In genomic region chr13:81711546-81712371, GRCm38 (mm10) we compare ENCODE assay signal across 8 mouse cellular contexts. TPM values are rescaled to one million over a fixed set of nuclear protein-coding genes. Genes with fewer than 3 reads are reported as not detected.
DNase-seq lines count a peak whose midpoint lies in the region; ATAC-seq and TF ChIP-seq lines count a peak whose summit lies in the region.

No protein-coding gene starts in this region.

- peak overlapping the region; percentile 99 for H3K4me3 ChIP-seq in megakaryocyte, embryonic 14.5 days (replicated peaks)
- peak overlapping the region; percentile 84 for H3K4me3 ChIP-seq in forebrain, embryonic 12.5 days (replicated peaks)
- peak overlapping the region; percentile 72 for H3K4me3 ChIP-seq in hindbrain, embryonic 14.5 days (replicated peaks; ENCODE audit: low read length)
- H3K4me3 ChIP-seq in limb, embryonic 15.5 days, result peak overlapping the region; percentile 92
- peak overlapping the region; percentile 80 for H3K4me3 ChIP-seq in olfactory bulb, adult 2 months (ENCODE audit: insufficient read depth, low read depth, low read length)

- TF ChIP-seq POLR2A in olfactory bulb, adult 2 months (IDR thresholded peaks at IDR 0.05; ENCODE audit: insufficient read depth, low read depth, low read length), result no peak

- no peaks in the 10 kb centered on the region for H3K27me3 ChIP-seq in megakaryocyte, embryonic 14.5 days (replicated peaks)
- peaks cover 5% of the 10 kb centered on the region; the same call in 1 of the 2 replicates for H3K27me3 ChIP-seq in forebrain, embryonic 12.5 days
- H3K27me3 ChIP-seq in hindbrain, embryonic 14.5 days (ENCODE audit: control insufficient read depth, insufficient read depth, low read length), result no peaks in the 10 kb centered on the region
- no peaks in the 10 kb centered on the region for H3K27me3 ChIP-seq in limb, embryonic 15.5 days

- peak; percentile 35 to 61 for DNase-seq in adrenal gland, postnatal 36 days
- peak; percentile 47 for DNase-seq in hindbrain, embryonic 14.5 days (ENCODE audit: low spot score)
- DNase-seq in ovary, adult 18-20 months (ENCODE audit: low spot score), result no peak

- H3K9ac ChIP-seq in forebrain, embryonic 12.5 days, result peak overlapping the region; percentile 75
- H3K9ac ChIP-seq in hindbrain, embryonic 14.5 days, result peak overlapping the region; percentile 74
- peak overlapping the region; percentile 58 for H3K9ac ChIP-seq in limb, embryonic 15.5 days

- peak overlapping the region; percentile 98 for H3K4me2 ChIP-seq in forebrain, embryonic 12.5 days
- peak overlapping the region; percentile 88 for H3K4me2 ChIP-seq in hindbrain, embryonic 14.5 days (replicated peaks)
- H3K4me2 ChIP-seq in limb, embryonic 15.5 days, result peak overlapping the region; percentile 97

- no peak; the same call in none of the 2 replicates for ATAC-seq in megakaryocyte, adult 5-6 weeks (ENCODE audit: poor library complexity, severe bottlenecking)
- ATAC-seq in forebrain, embryonic 12.5 days (ENCODE audit: low FRiP score), result peak; percentile 60; the same call in 1 of the 2 replicates
- peak; percentile 42 for ATAC-seq in hindbrain, embryonic 14.5 days (ENCODE audit: low FRiP score)
- peak; percentile 7; the same call in 1 of the 2 replicates for ATAC-seq in limb, embryonic 15.5 days (ENCODE audit: insufficient number of reproducible peaks, low FRiP score, low TSS enrichment, low read depth)

- no peak for TF ChIP-seq CTCF in olfactory bulb, adult 2 months (IDR thresholded peaks at IDR 0.05; ENCODE audit: insufficient read depth, low read depth, low read length)

- WGBS in forebrain, embryonic 12.5 days, result under 1% methylated on average over 42 of the region's 42 CpGs
- WGBS in hindbrain, embryonic 14.5 days, result under 1% methylated on average over 42 of the region's 42 CpGs
- under 1% methylated on average over 42 of the region's 42 CpGs for WGBS in limb, embryonic 15.5 days
- WGBS in olfactory bulb, adult 2 months, result under 1% methylated on average over 42 of the region's 42 CpGs

- no peaks in the 10 kb centered on the region for H3K9me3 ChIP-seq in megakaryocyte, embryonic 14.5 days
- H3K9me3 ChIP-seq in forebrain, embryonic 12.5 days, result no peaks in the 10 kb centered on the region
- H3K9me3 ChIP-seq in hindbrain, embryonic 14.5 days (ENCODE audit: control insufficient read depth, low read length), result no peaks in the 10 kb centered on the region; the same call in 1 of the 2 replicates
- H3K9me3 ChIP-seq in limb, embryonic 15.5 days, result no peaks in the 10 kb centered on the region

- peaks cover 44% of the 10 kb centered on the region for H3K4me1 ChIP-seq in megakaryocyte, embryonic 14.5 days
- H3K4me1 ChIP-seq in forebrain, embryonic 12.5 days, result peaks cover 29% of the 10 kb centered on the region
- peaks cover 11% of the 10 kb centered on the region for H3K4me1 ChIP-seq in hindbrain, embryonic 14.5 days (replicated peaks; ENCODE audit: control insufficient read depth, insufficient read depth, low read length)
- H3K4me1 ChIP-seq in limb, embryonic 15.5 days, result peaks cover 13% of the 10 kb centered on the region
- H3K4me1 ChIP-seq in olfactory bulb, adult 2 months (ENCODE audit: control insufficient read depth, insufficient read depth, low read length), result peaks cover 4% of the 10 kb centered on the region

- peak overlapping the region; percentile 85 for H3K27ac ChIP-seq in forebrain, embryonic 12.5 days
- H3K27ac ChIP-seq in hindbrain, embryonic 14.5 days, result peak overlapping the region; percentile 87
- H3K27ac ChIP-seq in limb, embryonic 15.5 days, result peak overlapping the region; percentile 92
- peak overlapping the region; percentile 5; the same call in 1 of the 2 replicates for H3K27ac ChIP-seq in olfactory bulb, adult 2 months (ENCODE audit: insufficient read depth, low read depth, low read length)

- H3K36me3 ChIP-seq in megakaryocyte, embryonic 14.5 days (replicated peaks; ENCODE audit: low read length), result peaks cover 6% of the 10 kb centered on the region
- H3K36me3 ChIP-seq in forebrain, embryonic 12.5 days (replicated peaks), result no peaks in the 10 kb centered on the region
- no peaks in the 10 kb centered on the region for H3K36me3 ChIP-seq in hindbrain, embryonic 14.5 days (replicated peaks; ENCODE audit: control insufficient read depth, insufficient read depth)
- no peaks in the 10 kb centered on the region for H3K36me3 ChIP-seq in limb, embryonic 15.5 days

RNA-seq across cellular contexts. Expression of gene Mblac2, which starts 0.6 kb away (rescaled TPM):
- polyA plus RNA-seq in megakaryocyte, embryonic 14.5 days (2012; ENCODE audit: insufficient read depth, low replicate concordance), result 1.5 and 2.7 TPM in 2 replicates
- total RNA-seq in megakaryocyte, adult 5-6 weeks (2015), result 2.7 and 3.0 TPM in 2 replicates
- 2.7 and 3.0 TPM in 2 replicates for total RNA-seq in megakaryocyte, adult 5-6 weeks (2017)
- total RNA-seq in adrenal gland, postnatal 36 days (2021), result 10 to 100 TPM in 1 of 2 experiments, 1 to 10 TPM in 1; 7.9 to 17.2 TPM
- polyA plus RNA-seq in forebrain, embryonic 12.5 days (2016; fragmentation: Nextera tagmentation; extraction: Ambion mirVana), result 6.8 and 8.4 TPM in 2 replicates
- polyA plus RNA-seq in hindbrain, embryonic 14.5 days (2014; fragmentation: Nextera tagmentation; extraction: Ambion mirVana), result 49.2 and 51.1 TPM in 2 replicates
- polyA plus RNA-seq in limb, embryonic 15.5 days (2015; fragmentation: Nextera tagmentation; extraction: Ambion mirVana), result 13.6 and 13.7 TPM in 2 replicates
- not detected in 2 replicates for polyA plus RNA-seq in olfactory bulb, adult 2 months (2012; ENCODE audit: insufficient read depth, insufficient read length, low replicate concordance, missing spikeins)

RNA-seq across cellular contexts. Expression of gene Polr3g, which starts 0.9 kb away (rescaled TPM):
- 1.4 TPM in 1 of 2 replicates, not detected in the other for polyA plus RNA-seq in megakaryocyte, embryonic 14.5 days (2012; ENCODE audit: insufficient read depth, low replicate concordance)
- 3.3 and 5.4 TPM in 2 replicates for total RNA-seq in megakaryocyte, adult 5-6 weeks (2015)
- 2.6 and 4.6 TPM in 2 replicates for total RNA-seq in megakaryocyte, adult 5-6 weeks (2017)
- total RNA-seq in adrenal gland, postnatal 36 days (2021), result 1 to 10 TPM; 4.5 to 7.5 TPM
- 10.4 and 10.5 TPM in 2 replicates for polyA plus RNA-seq in forebrain, embryonic 12.5 days (2016; fragmentation: Nextera tagmentation; extraction: Ambion mirVana)
- 3.8 and 5.0 TPM in 2 replicates for polyA plus RNA-seq in hindbrain, embryonic 14.5 days (2014; fragmentation: Nextera tagmentation; extraction: Ambion mirVana)
- polyA plus RNA-seq in limb, embryonic 15.5 days (2015; fragmentation: Nextera tagmentation; extraction: Ambion mirVana), result 46.5 and 48.2 TPM in 2 replicates
- not detected in 2 replicates for polyA plus RNA-seq in olfactory bulb, adult 2 months (2012; ENCODE audit: insufficient read depth, insufficient read length, low replicate concordance, missing spikeins)

RNA-seq across cellular contexts. Expression of gene Lysmd3, which starts 54.3 kb away (rescaled TPM):
- 0.49 TPM in 1 of 2 replicates, not detected in the other for polyA plus RNA-seq in megakaryocyte, embryonic 14.5 days (2012; ENCODE audit: insufficient read depth, low replicate concordance)
- total RNA-seq in megakaryocyte, adult 5-6 weeks (2015), result 34.2 and 44.9 TPM in 2 replicates
- 20.7 and 37.0 TPM in 2 replicates for total RNA-seq in megakaryocyte, adult 5-6 weeks (2017)
- total RNA-seq in adrenal gland, postnatal 36 days (2021), result 10 to 100 TPM; 23.1 to 27.0 TPM
- 22.2 and 26.3 TPM in 2 replicates for polyA plus RNA-seq in forebrain, embryonic 12.5 days (2016; fragmentation: Nextera tagmentation; extraction: Ambion mirVana)
- 23.8 and 24.5 TPM in 2 replicates for polyA plus RNA-seq in hindbrain, embryonic 14.5 days (2014; fragmentation: Nextera tagmentation; extraction: Ambion mirVana)
- polyA plus RNA-seq in limb, embryonic 15.5 days (2015; fragmentation: Nextera tagmentation; extraction: Ambion mirVana), result 32.5 and 32.6 TPM in 2 replicates
- not detected in 2 replicates for polyA plus RNA-seq in olfactory bulb, adult 2 months (2012; ENCODE audit: insufficient read depth, insufficient read length, low replicate concordance, missing spikeins)

Comparison
In these comparisons a context has a peak if more than half of its experiments do, and no peak if none do; other contexts are left out.
1. H3K27ac ChIP-seq: peak in every context shown above with its lines; median percentile 92 in limb, embryonic 15.5 days; 87 in hindbrain, embryonic 14.5 days; 85 in forebrain, embryonic 12.5 days; 5 in olfactory bulb, adult 2 months.
2. RNA of gene Lysmd3, which starts 54.3 kb away (polyA plus RNA-seq): 32.5 to 32.6 TPM in limb, embryonic 15.5 days, 23.8 to 24.5 TPM in hindbrain, embryonic 14.5 days and 22.2 to 26.3 TPM in forebrain, embryonic 12.5 days; 0.49 TPM in megakaryocyte, embryonic 14.5 days and not detected in olfactory bulb, adult 2 months; every median in the first group is over 10 times any median in the second.
3. Peak in every context shown above with its lines, with median percentiles within 50 percentile points of each other: H3K4me3 ChIP-seq, H3K4me2 ChIP-seq and H3K9ac ChIP-seq.